Mouse (Mus musculus) brain, embryonic 14.5 days (tissue): Measurements from ENCODE around the gene Atg7.

Experiments
- CTCF ChIP-seq: fragments of 200-500 bp; IDR thresholded peaks from 2 replicates; pipeline ENCODE4 v1.5.1; 2012; ENCODE audit warnings: inconsistent platforms, mild to moderate bottlenecking, moderate library complexity, borderline replicate concordance; ENCODE audit not compliant: insufficient read depth, insufficient read length; ENCODE audit errors: extremely low read depth
- POLR2A ChIP-seq: fragments of 200-500 bp; IDR thresholded peaks from 2 replicates; pipeline ENCODE4 v1.6.1; 2012; ENCODE audit warnings: mild to moderate bottlenecking, inconsistent platforms, borderline replicate concordance; ENCODE audit not compliant: poor library complexity, insufficient read depth, insufficient read length, severe bottlenecking; ENCODE audit errors: extremely low read depth

DNA sequence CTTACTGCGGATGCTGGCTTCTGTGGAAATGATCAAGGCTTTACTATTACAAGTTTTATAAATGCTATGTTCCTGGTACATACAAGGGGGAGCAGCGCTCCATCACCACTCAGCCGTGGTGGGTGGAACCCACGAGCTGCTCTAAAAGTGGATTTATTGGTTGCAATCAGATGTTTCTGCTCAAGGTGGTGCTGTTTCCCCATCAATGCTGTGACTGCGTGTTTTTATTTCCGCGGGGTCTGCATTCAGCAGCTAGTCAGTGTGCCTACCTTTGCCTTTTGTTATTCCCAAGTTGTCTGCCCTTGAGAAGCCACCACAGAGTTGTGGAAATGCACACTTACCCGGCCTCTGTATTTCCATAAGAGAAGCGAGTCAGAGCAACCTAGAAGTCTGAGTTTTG is 81.0 kb downstream of the Atg7 start:
- TF ChIP-seq CTCF (peak; percentile 84), POLR2A (no peak)
